Mouse (Mus musculus) hindbrain, embryonic 13.5 days (tissue): ENCODE measurements at regions not wholly inside any gene's neighbourhood (a gene's known extent, or its start where the extent isn't known, plus 50 kb on each side); places are given as distances from the start of the nearest gene placed in this dataset. TPM values are rescaled to one million over a fixed set of nuclear protein-coding genes. Genes with fewer than 3 reads are reported as not detected.

Experiments used
- microRNA-seq: library from miRNA; unstranded; fragments of <30 nt; microRNA quantifications from one replicate; pipeline ENCODE4, GENCODE M21; 2016

Small RNA genes lying in the stretch of these regions (microRNA-seq; reads per million reads assigned to microRNA genes)
- not detected for gene Gm27682
